Mouse (Mus musculus) G1E-ER4 (cell line): Measurements from ENCODE around the gene Mthfd1. TPM values are rescaled to one million over a fixed set of nuclear protein-coding genes. Genes with fewer than 3 reads are reported as not detected.
A peak's percentile ranks its signal among the peaks of the same experiment; 100 is the strongest.

Experiments
- GATA1 ChIP-seq: IDR thresholded peaks from one replicate; pipeline ENCODE4 v1.8.0; 2012; ENCODE audit warnings: low read length, inconsistent platforms
- polyA plus RNA-seq: library from polyadenylated mRNA; stranded (reverse); fragments of >175 nt; gene quantifications from 2 replicates; pipeline ENCODE4 v1.2.3, GENCODE M21; 2012

Gene Mthfd1
- polyA plus RNA-seq, 1 experiment: 283 TPM

- TF ChIP-seq GATA1: no peak
These were observed 55.5 kb downstream of the Mthfd1 start for GRCm38 (mm10) chr12:76310633-76311032.

DNA sequence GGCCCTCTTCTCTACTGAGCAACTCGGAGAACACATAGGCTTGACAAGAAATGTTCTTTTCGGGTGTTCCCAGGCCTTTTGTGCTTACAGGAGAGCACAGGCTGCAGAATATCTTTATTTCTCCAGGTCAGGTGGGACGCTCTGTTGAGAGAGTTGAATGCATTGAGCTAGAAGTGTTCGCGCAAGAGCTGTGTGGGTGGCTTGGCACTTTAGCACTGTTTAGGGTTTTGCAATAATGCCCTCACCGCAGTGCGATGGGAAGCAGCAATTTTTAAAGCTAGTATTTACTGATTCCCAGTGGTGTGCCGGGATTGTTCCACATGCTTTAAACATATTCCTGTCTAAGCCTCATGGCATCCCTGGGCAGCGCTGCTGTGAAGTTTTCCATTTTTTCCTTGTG is 56.1 kb downstream of the Mthfd1 start:
- TF ChIP-seq GATA1: no peak

- TF ChIP-seq GATA1: no peak
These were observed 56.9 kb downstream of the Mthfd1 start for GRCm38 (mm10) chr12:76311951-76312350.

GRCm38 (mm10) chr12:76318282-76319212 is 63.4 kb downstream of the Mthfd1 start:
- TF ChIP-seq GATA1: peak; percentile 96

- TF ChIP-seq GATA1: no peak
These were observed 69.8 kb downstream of the Mthfd1 start, which contains the start of gene Akap5 for GRCm38 (mm10) chr12:76324679-76325431. Akap5 (plus strand) TSS chr12:76324891.

DNA sequence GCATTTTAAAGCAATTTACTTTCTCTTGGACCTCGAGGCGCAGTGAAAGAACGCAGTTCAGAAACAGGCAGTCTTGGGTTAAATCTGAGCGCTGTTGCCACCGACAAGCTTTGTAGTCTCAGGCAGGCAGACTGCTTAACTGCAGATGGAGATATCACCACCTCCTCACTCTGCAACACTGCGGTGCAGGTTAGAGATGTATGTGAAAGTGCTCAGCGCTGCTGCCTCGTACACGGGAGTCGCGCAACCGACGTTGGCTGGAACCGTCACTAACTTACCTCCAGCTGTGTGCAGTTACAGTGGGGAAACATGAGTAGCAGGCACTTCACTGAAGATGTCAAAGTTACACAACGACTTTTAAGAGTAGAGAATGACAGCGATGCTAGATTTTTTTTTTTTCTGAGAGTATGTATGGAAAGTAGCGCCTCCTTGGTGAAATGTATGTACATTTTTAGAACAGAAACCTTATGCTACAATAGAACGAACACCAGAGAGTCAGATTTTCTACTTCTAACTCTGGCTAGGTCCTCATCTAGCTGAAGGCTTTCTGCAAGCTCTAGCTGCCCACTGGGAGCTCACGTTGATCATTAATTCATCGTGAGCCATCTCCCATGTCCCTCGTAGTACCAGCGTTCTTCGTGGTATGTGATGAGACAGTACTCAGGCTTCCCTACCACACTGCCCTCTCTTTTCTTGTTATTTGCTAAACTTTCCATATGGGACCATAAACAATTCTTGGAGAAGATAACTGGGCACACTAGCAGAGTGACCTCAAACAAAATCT is 71.5 kb downstream of the Mthfd1 start:
- TF ChIP-seq GATA1: no peak

GRCm38 (mm10) chr12:76328567-76329354 is 73.7 kb downstream of the Mthfd1 start:
- no peak for TF ChIP-seq GATA1

GRCm38 (mm10) chr12:76333688-76334087 is 78.6 kb downstream of the Mthfd1 start:
- no peak for TF ChIP-seq GATA1

GRCm38 (mm10) chr12:76335641-76336040 is 80.5 kb downstream of the Mthfd1 start:
- TF ChIP-seq GATA1: no peak

- TF ChIP-seq GATA1: no peak
These were observed 81.2 kb downstream of the Mthfd1 start for GRCm38 (mm10) chr12:76336111-76336965.

DNA sequence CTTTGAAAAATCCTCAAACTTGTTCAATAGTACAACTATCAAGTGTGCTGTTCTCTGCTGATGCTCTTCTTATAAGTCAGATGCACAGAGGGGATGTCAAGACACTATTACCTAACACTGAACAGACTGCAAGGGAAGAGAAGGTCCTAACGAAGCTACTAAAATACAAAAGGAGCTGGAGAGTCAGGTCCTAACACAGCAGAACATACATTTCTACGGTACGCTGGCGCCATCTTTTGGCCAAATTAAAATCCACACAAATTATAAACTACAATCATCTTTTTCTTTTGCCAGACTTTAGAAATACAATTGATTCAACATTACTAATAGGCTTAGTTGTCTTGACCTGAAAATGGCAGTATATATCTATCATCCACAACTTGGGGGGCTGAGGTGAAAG is 86.0 kb downstream of the Mthfd1 start:
- no peak for TF ChIP-seq GATA1

DNA sequence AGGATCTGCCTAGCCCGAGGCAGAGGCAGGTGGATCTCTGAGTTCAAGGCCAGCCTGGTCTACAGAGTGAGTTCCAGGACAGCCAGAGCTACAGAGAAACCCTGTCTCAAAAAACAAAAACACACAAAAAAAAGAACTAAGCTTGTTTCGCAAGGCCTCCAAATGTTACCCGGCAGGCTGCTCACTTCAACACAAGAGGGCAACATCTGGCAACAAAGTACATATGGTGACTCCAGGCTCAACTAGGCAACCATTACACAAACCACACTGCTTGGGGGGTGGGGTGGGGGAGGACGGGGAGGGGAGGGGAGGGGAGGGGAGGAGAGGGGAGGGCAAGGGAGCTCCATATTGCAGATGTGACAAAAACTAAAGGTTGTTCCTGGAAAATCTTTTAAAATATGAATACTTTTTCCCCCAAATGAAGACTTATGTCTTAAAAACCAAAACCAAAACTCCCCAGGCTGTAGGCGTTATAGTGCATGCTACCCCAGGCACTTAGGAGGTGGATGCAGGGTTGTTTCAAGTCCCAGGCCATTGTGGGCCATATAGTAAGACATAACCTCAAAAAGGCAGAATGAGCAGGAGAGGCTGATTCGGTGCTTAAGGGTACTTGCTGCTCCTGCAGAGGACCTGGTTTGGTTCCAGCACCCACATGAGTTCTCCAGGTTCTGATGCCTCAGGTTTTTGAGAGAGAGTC is 90.8 kb downstream of the Mthfd1 start:
- TF ChIP-seq GATA1: no peak

- no peak for TF ChIP-seq GATA1
These were observed 94.7 kb downstream of the Mthfd1 start for GRCm38 (mm10) chr12:76349680-76350220.
